Mouse (Mus musculus) midbrain, embryonic 13.5 days (tissue): ENCODE measurements at regions not wholly inside any gene's neighbourhood (a gene's known extent, or its start where the extent isn't known, plus 50 kb on each side); places are given as distances from the start of the nearest gene placed in this dataset.

ENCODE experiments used
- ATAC-seq: fragments of 200-750 bp; cut with Nextera tagmentation; 2 replicates; pipeline ENCODE4 v1.8.0; 2017; ENCODE audit warnings: mild to moderate bottlenecking, moderate TSS enrichment, moderate library complexity
- H3K27ac ChIP-seq: fragments of 300-500 bp; sonication (generic); 2 replicates; pipeline ENCODE4 v1.5.1; 2015; ENCODE audit warnings: inconsistent platforms, mild to moderate bottlenecking, moderate library complexity
- H3K27me3 ChIP-seq: fragments of 300-500 bp; sonication (generic); 2 replicates; pipeline ENCODE4 v1.6.1; 2015; ENCODE audit warnings: mild to moderate bottlenecking, inconsistent platforms
- H3K36me3 ChIP-seq: fragments of 300-500 bp; sonication (generic); 2 replicates; pipeline ENCODE4 v1.6.1; 2015; ENCODE audit warnings: mild to moderate bottlenecking, inconsistent platforms
- H3K4me1 ChIP-seq: fragments of 300-500 bp; sonication (generic); replicated peaks from 2 replicates; pipeline ENCODE4 v1.6.1; 2015; ENCODE audit warnings: inconsistent platforms
- H3K4me2 ChIP-seq: fragments of 300-500 bp; sonication (generic); replicated peaks from 2 replicates; pipeline ENCODE4 v1.6.1; 2015; ENCODE audit warnings: moderate library complexity, mild to moderate bottlenecking, inconsistent platforms
- H3K4me3 ChIP-seq: fragments of 300-500 bp; sonication (generic); replicated peaks from 2 replicates; pipeline ENCODE4 v1.5.1; 2015; ENCODE audit warnings: mild to moderate bottlenecking, inconsistent platforms
- H3K9ac ChIP-seq: fragments of 300-500 bp; sonication (generic); replicated peaks from 2 replicates; pipeline ENCODE4 v1.6.1; 2015; ENCODE audit warnings: mild to moderate bottlenecking, inconsistent platforms
- H3K9me3 ChIP-seq: fragments of 300-500 bp; sonication (generic); 2 replicates; pipeline ENCODE4 v1.6.1; 2016; ENCODE audit warnings: mild to moderate bottlenecking, inconsistent platforms
- WGBS: fragments of 180-500 bp; shearing (Covaris S2); methylation state at CpG from one replicate; pipeline ENCODE4 v1.1.7; 2015; 5-methylcytosine and 5-hydroxymethylcytosine counted together

- Histone ChIP-seq H3K4me2 (no peak overlapping the region), H3K27me3 (no peaks in the 10 kb centered on the region), H3K4me1 (no peaks in the 10 kb centered on the region), H3K36me3 (no peaks in the 10 kb centered on the region), H3K27ac (no peak overlapping the region), H3K9me3 (no peaks in the 10 kb centered on the region), H3K9ac (no peak overlapping the region), H3K4me3 (no peak overlapping the region)
- no peak for ATAC-seq
- 91% methylated on average over 6 of the region's 6 CpGs for WGBS
Observed at GRCm38 (mm10) chr2:51374636-51375035, 225.7 kb upstream of the Rnd3 start.

GRCm38 (mm10) chr2:51372771-51373170, 223.9 kb upstream of the Rnd3 start:
- Histone ChIP-seq H3K27ac (no peak overlapping the region), H3K9me3 (no peaks in the 10 kb centered on the region), H3K4me3 (no peak overlapping the region), H3K9ac (no peak overlapping the region), H3K4me2 (no peak overlapping the region), H3K36me3 (no peaks in the 10 kb centered on the region), H3K27me3 (no peaks in the 10 kb centered on the region), H3K4me1 (no peaks in the 10 kb centered on the region)
- no peak for ATAC-seq
- 91% methylated on average over 3 of the region's 3 CpGs for WGBS

GRCm38 (mm10) chr2:51362825-51363616, 214.1 kb upstream of the Rnd3 start:
- ATAC-seq: no peak
- Histone ChIP-seq H3K27me3 (no peaks in the 10 kb centered on the region), H3K4me2 (no peak overlapping the region), H3K4me3 (no peak overlapping the region), H3K4me1 (no peaks in the 10 kb centered on the region), H3K9me3 (no peaks in the 10 kb centered on the region), H3K27ac (no peak overlapping the region), H3K9ac (no peak overlapping the region), H3K36me3 (no peaks in the 10 kb centered on the region)
- WGBS: 87% methylated on average over 9 of the region's 9 CpGs

- Histone ChIP-seq H3K27ac (no peak overlapping the region), H3K36me3 (no peaks in the 10 kb centered on the region), H3K4me1 (no peaks in the 10 kb centered on the region), H3K9ac (no peak overlapping the region), H3K27me3 (no peaks in the 10 kb centered on the region), H3K4me3 (no peak overlapping the region), H3K9me3 (no peaks in the 10 kb centered on the region), H3K4me2 (no peak overlapping the region)
- no peak for ATAC-seq
- WGBS: 93% methylated on average over 7 of the region's 7 CpGs
Observed at GRCm38 (mm10) chr2:51355281-51355680, 206.4 kb upstream of the Rnd3 start.

- WGBS: 85% methylated on average over 4 of the region's 4 CpGs
- H3K4me3 ChIP-seq: no peak overlapping the region
- ATAC-seq: no peak
Observed at GRCm38 (mm10) chr2:51354800-51355199, 205.9 kb upstream of the Rnd3 start.

GRCm38 (mm10) chr2:51349614-51350013, 200.7 kb upstream of the Rnd3 start:
- Histone ChIP-seq H3K4me3 (no peak overlapping the region), H3K4me2 (no peak overlapping the region), H3K4me1 (no peaks in the 10 kb centered on the region), H3K27me3 (no peaks in the 10 kb centered on the region), H3K9ac (no peak overlapping the region), H3K36me3 (no peaks in the 10 kb centered on the region), H3K9me3 (no peaks in the 10 kb centered on the region), H3K27ac (no peak overlapping the region)
- WGBS: 82% methylated on average over 2 of the region's 2 CpGs
- ATAC-seq: no peak

More at GRCm38 (mm10) chr2:51354800-51355199, 205.9 kb upstream of the Rnd3 start:
- Histone ChIP-seq H3K4me1 (no peaks in the 10 kb centered on the region), H3K36me3 (no peaks in the 10 kb centered on the region), H3K9ac (no peak overlapping the region), H3K27ac (no peak overlapping the region), H3K27me3 (no peaks in the 10 kb centered on the region), H3K4me2 (no peak overlapping the region), H3K9me3 (no peaks in the 10 kb centered on the region)

- H3K4me3 ChIP-seq: no peak overlapping the region
- WGBS: 89% methylated on average over 2 of the region's 2 CpGs
- H3K4me2 ChIP-seq: no peak overlapping the region
- H3K9me3 ChIP-seq: no peaks in the 10 kb centered on the region
- H3K4me1 ChIP-seq: no peaks in the 10 kb centered on the region
- no peak for ATAC-seq
- H3K27me3 ChIP-seq: no peaks in the 10 kb centered on the region
- no peak overlapping the region for H3K27ac ChIP-seq
- H3K36me3 ChIP-seq: no peaks in the 10 kb centered on the region
- no peak overlapping the region for H3K9ac ChIP-seq
Observed at GRCm38 (mm10) chr2:51348774-51349173, 199.9 kb upstream of the Rnd3 start.

- no peaks in the 10 kb centered on the region for H3K27me3 ChIP-seq
- H3K4me3 ChIP-seq: no peak overlapping the region
- no peak overlapping the region for H3K9ac ChIP-seq
- H3K36me3 ChIP-seq: no peaks in the 10 kb centered on the region
- WGBS: 92% methylated on average over 1 of the region's 1 CpGs
- H3K4me1 ChIP-seq: no peaks in the 10 kb centered on the region
- no peak for ATAC-seq
- H3K4me2 ChIP-seq: no peak overlapping the region
- no peaks in the 10 kb centered on the region for H3K9me3 ChIP-seq
- no peak overlapping the region for H3K27ac ChIP-seq
Observed at GRCm38 (mm10) chr2:51347086-51347485, 198.2 kb upstream of the Rnd3 start.

- ATAC-seq: no peak
- Histone ChIP-seq H3K36me3 (no peaks in the 10 kb centered on the region), H3K4me3 (no peak overlapping the region), H3K27ac (no peak overlapping the region), H3K27me3 (no peaks in the 10 kb centered on the region), H3K9me3 (no peaks in the 10 kb centered on the region), H3K4me2 (no peak overlapping the region), H3K9ac (no peak overlapping the region), H3K4me1 (no peaks in the 10 kb centered on the region)
- WGBS: 83% methylated on average over 1 of the region's 1 CpGs
Observed at GRCm38 (mm10) chr2:51342421-51342820, 193.5 kb upstream of the Rnd3 start.

GRCm38 (mm10) chr2:51334437-51334836, 185.5 kb upstream of the Rnd3 start:
- no peaks in the 10 kb centered on the region for H3K9me3 ChIP-seq
- ATAC-seq: peak; percentile 65; the same call in 1 of the 2 replicates
- no peaks in the 10 kb centered on the region for H3K27me3 ChIP-seq
- 37% methylated on average over 6 of the region's 6 CpGs for WGBS
- H3K36me3 ChIP-seq: no peaks in the 10 kb centered on the region
- no peak overlapping the region for H3K9ac ChIP-seq
- no peak overlapping the region for H3K4me2 ChIP-seq
- peak overlapping the region; percentile 39; the same call in 1 of the 2 replicates for H3K27ac ChIP-seq
- peaks cover 6% of the 10 kb centered on the region for H3K4me1 ChIP-seq
- H3K4me3 ChIP-seq: no peak overlapping the region

- ATAC-seq: no peak
- Histone ChIP-seq H3K9ac (no peak overlapping the region), H3K27me3 (no peaks in the 10 kb centered on the region), H3K27ac (no peak overlapping the region), H3K9me3 (no peaks in the 10 kb centered on the region), H3K4me3 (no peak overlapping the region), H3K36me3 (no peaks in the 10 kb centered on the region), H3K4me1 (0 out of 2 replicates have a peak, but pooled peaks cover 5% of the 10 kb centered on the region), H3K4me2 (no peak overlapping the region)
- 7% methylated on average over 8 of the region's 8 CpGs for WGBS
Observed at GRCm38 (mm10) chr2:51327081-51327480, 178.2 kb upstream of the Rnd3 start.

GRCm38 (mm10) chr2:51321676-51322075, 172.8 kb upstream of the Rnd3 start:
- H3K4me2 ChIP-seq: no peak overlapping the region
- 0 out of 2 replicates have a peak, but pooled peaks cover under 1% of the 10 kb centered on the region for H3K4me1 ChIP-seq
- 91% methylated on average over 5 of the region's 5 CpGs for WGBS
- H3K36me3 ChIP-seq: no peaks in the 10 kb centered on the region
- ATAC-seq: no peak
- H3K4me3 ChIP-seq: no peak overlapping the region
- H3K27me3 ChIP-seq: no peaks in the 10 kb centered on the region
- H3K27ac ChIP-seq: no peak overlapping the region
- no peak overlapping the region for H3K9ac ChIP-seq
- H3K9me3 ChIP-seq: 0 out of 2 replicates have a peak, but pooled peaks cover 3% of the 10 kb centered on the region

- no peak overlapping the region for H3K9ac ChIP-seq
- 76% methylated on average over 8 of the region's 8 CpGs for WGBS
- no peak overlapping the region for H3K4me2 ChIP-seq
- H3K27me3 ChIP-seq: no peaks in the 10 kb centered on the region
- H3K27ac ChIP-seq: no peak overlapping the region
- H3K4me1 ChIP-seq: no peaks in the 10 kb centered on the region
- ATAC-seq: no peak
- H3K9me3 ChIP-seq: 0 out of 2 replicates have a peak, but pooled peaks cover 3% of the 10 kb centered on the region
- no peaks in the 10 kb centered on the region for H3K36me3 ChIP-seq
- H3K4me3 ChIP-seq: no peak overlapping the region
Observed at GRCm38 (mm10) chr2:51316452-51316851, 167.5 kb upstream of the Rnd3 start.
